Comparison of ENCODE assay signal across 9 mouse cellular contexts in genomic region chr16:67089747-67090146, GRCm38 (mm10).
A peak's percentile ranks its signal among the peaks of the same experiment; 100 is the strongest.
DNase-seq lines count a peak whose midpoint lies in the region; ATAC-seq and TF ChIP-seq lines count a peak whose summit lies in the region.
"Had no signal": no experiment of that assay in that cellular context is flagged by ENCODE, and none has a peak within 500 bp of the region (broad histone marks: within the 10 kb centered on the region; RNA-seq: fewer than 3 reads in every experiment).

No protein-coding gene starts in this region.

- no peak for TF ChIP-seq EP300 in heart, postnatal 0 days (IDR thresholded peaks at IDR 0.05; ENCODE audit: low read depth)

- no peak overlapping the region for H3K4me2 ChIP-seq in heart, postnatal 0 days (ENCODE audit: low read depth, low read length)
- H3K4me2 ChIP-seq: embryonic facial prominence, embryonic 15.5 days had no signal

- no peak overlapping the region for H3K4me3 ChIP-seq in heart, postnatal 0 days (ENCODE audit: low read depth, low read length)
- H3K4me3 ChIP-seq: embryonic facial prominence, embryonic 15.5 days had no signal

- WGBS in heart, postnatal 0 days, result 50% methylated on average over 3 of the region's 3 CpGs

- H3K36me3 ChIP-seq in heart, postnatal 0 days (replicated peaks; ENCODE audit: control insufficient read depth, insufficient read depth, low read length), result no peaks in the 10 kb centered on the region
- H3K36me3 ChIP-seq: embryonic facial prominence, embryonic 15.5 days had no signal

- H3K27me3 ChIP-seq in heart, postnatal 0 days (ENCODE audit: control insufficient read depth, insufficient read depth, low read length), result no peaks in the 10 kb centered on the region
- H3K27me3 ChIP-seq: embryonic facial prominence, embryonic 15.5 days had no signal

- no peak overlapping the region for H3K27ac ChIP-seq in heart, postnatal 0 days (ENCODE audit: low read depth)
- H3K27ac ChIP-seq: embryonic facial prominence, embryonic 15.5 days had no signal

- ATAC-seq in heart, postnatal 0 days (ENCODE audit: insufficient read depth, low read depth), result no peak

- TF ChIP-seq CTCF in heart, postnatal 0 days (IDR thresholded peaks at IDR 0.05; ENCODE audit: low read depth), result peak; percentile 63

- H3K9me3 ChIP-seq in heart, postnatal 0 days (replicated peaks; ENCODE audit: control insufficient read depth, low read length), result no peaks in the 10 kb centered on the region
- H3K9me3 ChIP-seq: embryonic facial prominence, embryonic 15.5 days had no signal

- DNase-seq in heart, postnatal 0 days (ENCODE audit: low spot score), result peak; percentile 27
- DNase-seq in heart, adult 9 months (ENCODE audit: low spot score in 2 of 2), result no peak
- peak; percentile 75 for DNase-seq in 416B (ENCODE audit: low read depth)
- DNase-seq in cerebellum, adult 18-20 months, result peak; percentile 50 to 55
- peak; percentile 56 to 57 for DNase-seq in layer of hippocampus, adult 8-10 months (ENCODE audit: low spot score in 2 of 2)
- DNase-seq in adrenal gland, adult 18-20 months (ENCODE audit: low spot score in 2 of 2), result no peak
- DNase-seq in urinary bladder, adult 18-20 months (ENCODE audit: low spot score in 2 of 2), result no peak
- DNase-seq in B cell, adult 2 months, result no peak

- H3K9ac ChIP-seq in heart, postnatal 0 days (replicated peaks; ENCODE audit: low read depth, low read length), result no peak overlapping the region
- H3K9ac ChIP-seq: embryonic facial prominence, embryonic 15.5 days had no signal

- no peaks in the 10 kb centered on the region for H3K4me1 ChIP-seq in heart, postnatal 0 days (ENCODE audit: control insufficient read depth, insufficient read depth)
- H3K4me1 ChIP-seq: embryonic facial prominence, embryonic 15.5 days had no signal

Comparison
In these comparisons a context has a peak if more than half of its experiments do, and no peak if none do; other contexts are left out.
1. DNase-seq: peak in heart, postnatal 0 days (single experiment), 416B (single experiment), cerebellum, adult 18-20 months (2 of 2) and layer of hippocampus, adult 8-10 months (2 of 2); none in heart, adult 9 months (0 of 2), adrenal gland, adult 18-20 months (0 of 2), urinary bladder, adult 18-20 months (0 of 2) and B cell, adult 2 months (0 of 2).